Mouse (Mus musculus) liver, adult (tissue): ENCODE measurements around the gene Arl3.

Experiments
- GATA4 ChIP-seq: IDR thresholded peaks from 2 replicates; pipeline ENCODE4 v1.6.1; 2014; ENCODE audit warnings: mild to moderate bottlenecking, low read length; ENCODE audit not compliant: insufficient replicate concordance

Arl3 gene

GRCm38 (mm10) chr19:46562132-46562531 lies 10.9 kb downstream of the Arl3 start:
- no peak for TF ChIP-seq GATA4

- no peak for TF ChIP-seq GATA4
These were observed 14.4 kb downstream of the Arl3 start for GRCm38 (mm10) chr19:46558631-46559030.

- TF ChIP-seq GATA4: no peak
These were observed 15.0 kb downstream of the Arl3 start for GRCm38 (mm10) chr19:46558009-46558408.

GRCm38 (mm10) chr19:46553541-46553955 lies 19.4 kb downstream of the Arl3 start:
- no peak for TF ChIP-seq GATA4

- TF ChIP-seq GATA4: no peak
These were observed 20.5 kb downstream of the Arl3 start for GRCm38 (mm10) chr19:46552496-46552895.

GRCm38 (mm10) chr19:46550385-46550784 lies 22.6 kb downstream of the Arl3 start:
- TF ChIP-seq GATA4: no peak

- TF ChIP-seq GATA4: no peak
These were observed 24.9 kb downstream of the Arl3 start for GRCm38 (mm10) chr19:46548110-46548509.

- TF ChIP-seq GATA4: no peak
These were observed 25.4 kb downstream of the Arl3 start for GRCm38 (mm10) chr19:46547565-46547964.

- TF ChIP-seq GATA4: no peak
These were observed 30.2 kb downstream of the Arl3 start for GRCm38 (mm10) chr19:46542750-46543149.

- TF ChIP-seq GATA4: no peak
These were observed 34.8 kb downstream of the Arl3 start for GRCm38 (mm10) chr19:46538213-46538612.

GRCm38 (mm10) chr19:46537357-46537756 lies 35.6 kb downstream of the Arl3 start:
- TF ChIP-seq GATA4: no peak

GRCm38 (mm10) chr19:46534542-46535098 lies 38.4 kb downstream of the Arl3 start:
- TF ChIP-seq GATA4: no peak

- no peak for TF ChIP-seq GATA4
These were observed 39.5 kb downstream of the Arl3 start for GRCm38 (mm10) chr19:46533525-46533924.

GRCm38 (mm10) chr19:46533066-46533465 lies 39.9 kb downstream of the Arl3 start:
- no peak for TF ChIP-seq GATA4

- no peak for TF ChIP-seq GATA4
These were observed 40.8 kb downstream of the Arl3 start for GRCm38 (mm10) chr19:46532031-46532688.

- TF ChIP-seq GATA4: no peak
These were observed 41.6 kb downstream of the Arl3 start for GRCm38 (mm10) chr19:46531071-46532030.
